Mouse (Mus musculus) retina, postnatal 1 day (tissue): ENCODE data around the gene Apold1.

ENCODE experiments used
- DNase-seq: peaks from one replicate; pipeline ENCODE4 v3.0.0-alpha.2; 2012

Apold1 gene

GRCm38 (mm10) chr6:134983529-134984370, 2.2 kb downstream of the Apold1 start:
- DNase-seq = peak; percentile 94

GRCm38 (mm10) chr6:134984748-134985147, 3.2 kb downstream of the Apold1 start:
- DNase-seq = peak; percentile 55

GRCm38 (mm10) chr6:134988377-134988776, 6.9 kb downstream of the Apold1 start:
- DNase-seq = no peak

DNA sequence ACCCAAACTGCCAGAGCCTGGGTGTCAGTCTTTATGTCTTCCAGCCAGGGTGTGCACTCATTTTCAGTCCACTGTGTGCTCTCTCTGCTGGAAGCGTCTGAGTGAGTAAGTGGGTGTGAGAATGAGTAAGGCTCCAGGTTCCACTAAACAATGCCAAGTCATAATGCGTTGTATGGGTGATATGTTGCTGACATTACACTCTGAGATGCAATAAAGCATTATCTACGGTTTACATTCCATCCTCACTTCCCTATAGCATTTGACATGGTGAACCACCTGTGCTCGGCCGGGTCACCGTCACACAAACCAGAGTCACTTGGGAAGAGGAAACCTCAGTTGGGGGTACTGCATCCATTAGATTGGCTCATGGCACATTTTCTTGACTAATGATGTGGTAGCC, 9.2 kb downstream of the Apold1 start:
- DNase-seq = no peak

DNA sequence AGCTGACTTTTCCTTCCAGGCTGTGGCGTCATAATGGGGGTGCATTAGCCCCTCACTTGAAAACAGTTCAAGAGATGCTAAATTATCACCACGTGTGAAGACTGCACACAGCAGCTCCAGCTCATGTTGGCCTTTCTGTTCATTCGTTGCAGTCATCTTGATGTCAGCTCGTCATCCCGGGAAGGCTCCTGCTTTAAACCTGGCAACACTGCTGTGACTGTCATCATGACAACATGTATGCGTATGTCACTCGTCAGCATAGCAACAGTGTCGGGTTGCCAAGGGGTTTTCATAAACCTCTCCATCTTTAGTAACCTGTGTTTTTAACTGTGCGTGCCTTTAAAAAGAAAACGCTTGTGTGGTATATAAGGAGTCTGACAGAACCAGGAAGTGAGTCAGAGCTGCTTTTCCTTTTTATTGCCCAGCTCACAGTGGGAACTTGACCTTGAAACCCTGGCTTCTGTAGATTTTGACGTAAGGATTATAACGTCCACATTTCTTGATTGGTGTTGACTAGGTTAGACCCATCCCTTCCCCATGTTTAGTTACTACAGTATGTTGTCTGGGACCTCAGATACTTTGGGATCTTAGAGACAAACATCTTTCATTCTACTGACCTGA, 12.6 kb downstream of the Apold1 start:
- no peak for DNase-seq

DNA sequence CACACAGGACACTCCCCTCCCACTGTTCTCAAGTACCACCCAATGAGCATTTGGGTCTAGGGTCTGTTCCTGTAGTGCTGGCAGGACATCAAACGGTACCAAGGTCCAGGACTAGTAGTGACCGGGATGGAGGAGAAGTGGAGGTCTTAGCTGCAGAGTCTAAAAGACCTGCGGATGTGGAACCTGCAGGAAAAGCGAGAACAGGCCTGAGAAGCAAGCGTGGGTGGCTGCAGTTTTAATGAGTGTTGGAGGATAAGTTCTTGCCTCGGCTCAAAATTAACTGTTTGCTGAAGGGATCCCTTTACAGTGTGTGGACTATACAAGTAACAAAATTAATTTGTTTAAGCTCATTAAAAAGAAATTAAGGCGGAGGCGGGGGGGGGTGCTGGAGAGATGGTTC, 13.5 kb downstream of the Apold1 start:
- DNase-seq = no peak

GRCm38 (mm10) chr6:134996918-134997317, 15.4 kb downstream of the Apold1 start:
- no peak for DNase-seq

DNA sequence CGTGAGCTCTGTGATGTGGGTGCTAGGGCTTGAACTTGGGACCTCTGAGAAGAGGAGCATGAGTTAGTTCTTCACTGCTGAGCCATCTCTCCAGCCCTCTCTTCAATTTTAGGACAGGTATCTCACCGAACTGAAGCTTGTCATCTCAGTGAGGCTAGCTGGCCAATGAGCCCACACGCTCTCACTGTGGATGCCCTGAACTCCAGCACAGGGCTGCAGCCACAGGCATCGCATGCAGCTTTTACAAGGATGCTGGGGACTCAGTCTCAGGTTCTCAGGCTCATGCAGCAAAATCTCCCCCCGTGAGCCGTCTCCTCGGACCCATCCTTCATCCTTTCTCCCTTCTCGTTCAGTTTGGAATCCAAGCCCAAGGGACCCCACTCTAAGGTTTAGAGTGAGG, 16.6 kb downstream of the Apold1 start:
- no peak for DNase-seq

GRCm38 (mm10) chr6:134998781-134999180, 17.3 kb downstream of the Apold1 start:
- no peak for DNase-seq

DNA sequence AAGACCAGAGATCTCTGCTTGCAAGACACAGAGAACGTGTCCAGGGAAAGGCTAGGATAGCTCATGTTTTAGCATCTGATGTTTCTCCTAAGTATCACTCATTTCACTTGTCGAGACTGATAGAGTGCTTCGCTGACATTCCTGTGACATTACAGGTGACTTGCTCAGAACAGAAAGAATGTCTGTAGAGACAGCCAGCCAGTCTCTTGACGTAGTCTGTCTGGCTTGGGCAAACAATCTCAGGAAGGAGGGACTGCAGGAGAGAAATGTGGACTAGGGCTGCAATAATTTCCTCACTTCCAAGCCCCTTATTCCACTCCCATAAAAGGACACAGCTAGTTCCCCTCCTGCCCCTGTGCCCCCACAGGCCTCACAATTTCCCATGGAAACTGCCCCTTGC, 18.8 kb downstream of the Apold1 start:
- no peak for DNase-seq

- no peak for DNase-seq
Observed at GRCm38 (mm10) chr6:135001991-135002390, 20.5 kb downstream of the Apold1 start.

DNA sequence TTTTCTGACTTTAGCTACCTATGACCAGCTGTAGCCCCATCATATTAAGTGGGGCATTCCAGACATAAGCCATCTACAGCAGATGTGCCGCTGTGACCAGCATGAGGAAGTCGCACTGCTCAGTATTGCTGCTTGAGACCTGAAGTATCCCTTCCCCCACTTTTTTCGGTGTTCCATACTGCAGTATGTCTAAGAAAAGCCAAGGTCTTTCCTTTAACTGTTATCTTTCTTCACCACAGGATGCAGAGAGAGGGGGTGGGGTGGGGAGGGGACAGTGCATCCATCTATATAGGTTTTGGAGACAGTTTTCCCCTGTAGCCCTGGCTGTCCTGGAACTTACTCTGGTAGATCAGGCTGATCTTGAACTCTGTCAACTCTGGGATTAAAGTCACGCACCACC, 24.9 kb downstream of the Apold1 start:
- no peak for DNase-seq

- DNase-seq = peak; percentile 96
Observed at GRCm38 (mm10) chr6:135011048-135011733, 29.7 kb downstream of the Apold1 start, which contains the start of gene Ddx47. TSS of gene Ddx47 (plus strand) at chr6:135011612.

GRCm38 (mm10) chr6:135011734-135012116, 30.2 kb downstream of the Apold1 start:
- no peak for DNase-seq

- DNase-seq = no peak
Observed at GRCm38 (mm10) chr6:135017211-135017610, 35.7 kb downstream of the Apold1 start.

DNA sequence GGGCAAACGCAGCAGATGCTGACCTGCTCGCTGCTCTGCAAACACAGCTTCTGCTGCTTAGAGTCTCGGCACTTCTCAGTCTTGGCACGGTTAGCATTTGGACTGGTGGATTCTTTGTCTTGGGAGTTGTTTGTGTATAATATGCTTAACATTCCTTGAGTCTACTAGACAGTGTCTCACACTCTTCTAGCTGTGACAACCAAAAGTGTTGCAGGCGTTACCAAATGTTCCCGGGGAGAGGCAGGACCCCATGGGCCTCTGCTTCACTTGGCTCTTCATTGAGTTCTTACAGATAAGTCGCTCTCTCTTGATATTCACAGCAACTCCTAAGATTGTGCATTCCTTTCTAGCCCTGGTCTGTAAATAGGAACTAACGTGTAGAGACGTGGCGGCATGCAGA, 38.0 kb downstream of the Apold1 start:
- DNase-seq = no peak

- DNase-seq = no peak
Observed at GRCm38 (mm10) chr6:135021633-135022032, 40.1 kb downstream of the Apold1 start.

DNA sequence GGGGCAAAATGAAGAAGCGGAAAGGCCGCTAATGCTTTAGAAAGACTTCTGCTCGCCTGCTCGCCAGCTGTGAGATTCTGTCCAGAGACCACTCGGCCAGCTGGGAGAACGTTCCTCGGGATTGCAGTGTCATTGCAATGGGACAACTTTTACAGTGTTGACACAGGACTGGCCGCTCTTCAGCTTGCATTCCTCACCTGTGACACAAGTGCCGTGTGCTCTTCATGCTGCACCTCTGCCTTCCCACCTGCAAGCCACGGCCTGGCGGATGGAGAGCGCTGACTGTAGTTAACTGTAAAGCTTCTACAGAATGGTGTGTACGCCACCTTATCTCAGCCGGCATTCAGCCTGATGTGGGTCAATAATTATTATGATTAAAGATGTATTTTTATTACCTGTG, 41.9 kb downstream of the Apold1 start:
- no peak for DNase-seq

- DNase-seq = no peak
Observed at GRCm38 (mm10) chr6:135024781-135025420, 43.4 kb downstream of the Apold1 start.

GRCm38 (mm10) chr6:135026232-135026631, 44.7 kb downstream of the Apold1 start:
- DNase-seq = peak; percentile 56

GRCm38 (mm10) chr6:135026755-135027154, 45.2 kb downstream of the Apold1 start:
- no peak for DNase-seq

GRCm38 (mm10) chr6:135029246-135029645, 47.7 kb downstream of the Apold1 start:
- no peak for DNase-seq
